10 mouse cellular contexts compared by ENCODE assay signal in genomic region chr6:34304675-34305241, GRCm38 (mm10). TPM values are rescaled to one million over a fixed set of nuclear protein-coding genes. Genes with fewer than 3 reads are reported as not detected.
DNase-seq lines count a peak whose midpoint lies in the region; ATAC-seq and TF ChIP-seq lines count a peak whose summit lies in the region.
"Had no signal": no experiment of that assay in that cellular context is flagged by ENCODE, and none has a peak within 500 bp of the region (broad histone marks: within the 10 kb centered on the region; RNA-seq: fewer than 3 reads in every experiment).

No protein-coding gene starts in this region.

- TF ChIP-seq CTCF in kidney, adult 2 months (conservative IDR thresholded peaks at IDR 0.05; ENCODE audit: insufficient read depth, insufficient read length, low read depth, low read length), result no peak
- TF ChIP-seq CTCF in brain, embryonic 14.5 days (IDR thresholded peaks at IDR 0.05; ENCODE audit: borderline replicate concordance, extremely low read depth, insufficient read depth, insufficient read length), result no peak

- H3K27me3 ChIP-seq in kidney, adult 2 months (replicated peaks; ENCODE audit: control insufficient read depth, insufficient read depth, low read length), result no peaks in the 10 kb centered on the region
- no peaks in the 10 kb centered on the region for H3K27me3 ChIP-seq in kidney, embryonic 14.5 days (ENCODE audit: control insufficient read depth, insufficient read depth, low read length)
- H3K27me3 ChIP-seq in intestine, embryonic 14.5 days (replicated peaks; ENCODE audit: control insufficient read depth, insufficient read depth, low read length), result no peaks in the 10 kb centered on the region
- H3K27me3 ChIP-seq: lung, embryonic 15.5 days had no signal

- H3K27ac ChIP-seq in kidney, adult 2 months (ENCODE audit: insufficient read depth, low read depth, low read length), result peak overlapping the region; percentile 8; the same call in 1 of the 2 replicates
- H3K27ac ChIP-seq in kidney, embryonic 14.5 days (ENCODE audit: low read depth, low read length), result no peak overlapping the region
- no peak overlapping the region for H3K27ac ChIP-seq in intestine, embryonic 14.5 days (ENCODE audit: low read depth)
- H3K27ac ChIP-seq: lung, embryonic 15.5 days had no signal

- TF ChIP-seq POLR2A in kidney, adult 2 months (IDR thresholded peaks at IDR 0.05; ENCODE audit: low read depth, low read length), result no peak
- no peak for TF ChIP-seq POLR2A in brain, embryonic 14.5 days (IDR thresholded peaks at IDR 0.05; ENCODE audit: borderline replicate concordance, extremely low read depth, insufficient read depth, insufficient read length, poor library complexity, severe bottlenecking)

- no peaks in the 10 kb centered on the region for H3K9me3 ChIP-seq in kidney, embryonic 14.5 days (ENCODE audit: control insufficient read depth, low read length)
- H3K9me3 ChIP-seq in intestine, embryonic 14.5 days (ENCODE audit: control insufficient read depth, low read length), result no peaks in the 10 kb centered on the region
- H3K9me3 ChIP-seq: lung, embryonic 15.5 days had no signal

- H3K4me2 ChIP-seq in kidney, embryonic 14.5 days (replicated peaks; ENCODE audit: low read depth, low read length), result no peak overlapping the region
- no peak overlapping the region for H3K4me2 ChIP-seq in intestine, embryonic 14.5 days (ENCODE audit: low read length)
- H3K4me2 ChIP-seq: lung, embryonic 15.5 days had no signal

- peak; percentile 73 for DNase-seq in kidney, adult 2 months
- DNase-seq in brain, embryonic 14.5 days (ENCODE audit: low read depth), result peak; percentile 9
- no peak for DNase-seq in intestine, embryonic 14.5 days (ENCODE audit: low spot score)
- DNase-seq in skeletal muscle tissue, adult 2 months (ENCODE audit: low read depth, low spot score), result peak; percentile 69
- DNase-seq in cerebellum, postnatal 14 days, result no peak
- DNase-seq in layer of hippocampus, postnatal 14 days (ENCODE audit: low spot score in 2 of 2), result no peak
- no peak for DNase-seq in embryo, embryonic 10 days (ENCODE audit: low spot score)
- DNase-seq: thymus, postnatal 25 days had no signal

- no peaks in the 10 kb centered on the region for H3K36me3 ChIP-seq in kidney, adult 2 months (ENCODE audit: control insufficient read depth, insufficient read depth, low read length)
- H3K36me3 ChIP-seq in kidney, embryonic 14.5 days (ENCODE audit: control insufficient read depth, insufficient read depth, low read length), result peaks cover 37% of the 10 kb centered on the region
- H3K36me3 ChIP-seq in intestine, embryonic 14.5 days (ENCODE audit: control insufficient read depth, insufficient read depth, low read length), result peaks cover 42% of the 10 kb centered on the region

- no peak overlapping the region for H3K4me3 ChIP-seq in kidney, adult 2 months (ENCODE audit: insufficient read depth, low read depth, low read length)
- no peak overlapping the region for H3K4me3 ChIP-seq in kidney, embryonic 14.5 days (ENCODE audit: low read length)
- H3K4me3 ChIP-seq in intestine, embryonic 14.5 days (ENCODE audit: low read depth, low read length), result no peak overlapping the region
- H3K4me3 ChIP-seq: lung, embryonic 15.5 days had no signal

- no peak for ATAC-seq in kidney, embryonic 14.5 days (ENCODE audit: low FRiP score, low TSS enrichment)
- ATAC-seq in intestine, embryonic 14.5 days (replicated peaks; ENCODE audit: low FRiP score, low TSS enrichment, low read depth), result peak; percentile 62

- H3K9ac ChIP-seq in kidney, embryonic 14.5 days (ENCODE audit: low read depth, low read length), result no peak overlapping the region
- H3K9ac ChIP-seq in intestine, embryonic 14.5 days (ENCODE audit: low read length), result no peak overlapping the region
- H3K9ac ChIP-seq: lung, embryonic 15.5 days had no signal

- WGBS in kidney, adult 2 months, result 58% methylated on average over 10 of the region's 10 CpGs
- WGBS in kidney, embryonic 14.5 days, result 70% methylated on average over 10 of the region's 10 CpGs
- WGBS in intestine, embryonic 14.5 days, result 68% methylated on average over 10 of the region's 10 CpGs

- peaks cover 12% of the 10 kb centered on the region for H3K4me1 ChIP-seq in kidney, adult 2 months (ENCODE audit: control insufficient read depth, insufficient read depth, low read length)
- no peaks in the 10 kb centered on the region for H3K4me1 ChIP-seq in kidney, embryonic 14.5 days (ENCODE audit: control insufficient read depth, insufficient read depth, low read length)
- no peaks in the 10 kb centered on the region for H3K4me1 ChIP-seq in intestine, embryonic 14.5 days (replicated peaks; ENCODE audit: control insufficient read depth, insufficient read depth, low read length)
- H3K4me1 ChIP-seq: lung, embryonic 15.5 days had no signal

RNA-seq across cellular contexts. Expression of gene Akr1b3, which starts 12.5 kb away (rescaled TPM):
- 208 and 280 TPM in 2 replicates for polyA plus RNA-seq in kidney, adult 2 months (2012; rRNA removed)
- 186 and 207 TPM in 2 replicates for polyA plus RNA-seq in kidney, embryonic 14.5 days (2014; fragmentation: Nextera tagmentation; extraction: Ambion mirVana)
- 88.4 and 99.9 TPM in 2 replicates for polyA plus RNA-seq in brain, embryonic 14.5 days (2012; rRNA removed)
- polyA plus RNA-seq in intestine, embryonic 14.5 days (2014; fragmentation: Nextera tagmentation; extraction: Ambion mirVana), result 160 and 170 TPM in 2 replicates
- 10 to 100 TPM; 39.7 to 42.0 TPM for total RNA-seq in layer of hippocampus, postnatal 14 days (2021)

RNA-seq across cellular contexts. Expression of gene Akr1b8, which starts 49.2 kb away (rescaled TPM):
- polyA plus RNA-seq in kidney, adult 2 months (2012; rRNA removed), result 2.6 and 3.9 TPM in 2 replicates
- polyA plus RNA-seq in kidney, embryonic 14.5 days (2014; fragmentation: Nextera tagmentation; extraction: Ambion mirVana), result 14.9 and 15.6 TPM in 2 replicates
- 3.1 and 3.9 TPM in 2 replicates for polyA plus RNA-seq in brain, embryonic 14.5 days (2012; rRNA removed)
- polyA plus RNA-seq in intestine, embryonic 14.5 days (2014; fragmentation: Nextera tagmentation; extraction: Ambion mirVana), result 6.2 and 6.6 TPM in 2 replicates
- 1 to 10 TPM in 1 of 2 experiments, under 1 TPM in 1; 0.67 to 1.0 TPM for total RNA-seq in layer of hippocampus, postnatal 14 days (2021)

Comparison
In these comparisons a context has a peak if more than half of its experiments do, and no peak if none do; other contexts are left out.
1. DNase-seq: peak in kidney, adult 2 months (single experiment), brain, embryonic 14.5 days (single experiment) and skeletal muscle tissue, adult 2 months (single experiment); none in intestine, embryonic 14.5 days (single experiment), cerebellum, postnatal 14 days (0 of 2), layer of hippocampus, postnatal 14 days (0 of 2) and embryo, embryonic 10 days (single experiment).